Mouse (Mus musculus): ENCODE measurements around the gene Rgs8.

- no peak for TF ChIP-seq BHLHE40 (IDR thresholded peaks at IDR 0.05; ENCODE audit: low read depth, low read length)
- TF ChIP-seq TBP (conservative IDR thresholded peaks at IDR 0.05; ENCODE audit: low read depth, low read length): no peak
- TF ChIP-seq CTCF (conservative IDR thresholded peaks at IDR 0.05 in 1 of 2, IDR thresholded peaks at IDR 0.05 in 1 of 2; ENCODE audit: low read depth in 2 of 2, low read length in 2 of 2): no peak
- no peak for TF ChIP-seq CHD2 (IDR thresholded peaks at IDR 0.05; ENCODE audit: low read length)
- TF ChIP-seq POLR2A (IDR thresholded peaks at IDR 0.05; ENCODE audit: low read depth, low read length): no peak
- TF ChIP-seq EP300 (IDR thresholded peaks at IDR 0.05; ENCODE audit: low read length): no peak
- no peak for TF ChIP-seq RCOR1 (conservative IDR thresholded peaks at IDR 0.05; ENCODE audit: low read depth, low read length)
Measured at GRCm38 (mm10) chr1:153641940-153642501, 10.8 kb upstream of the Rgs8 start.
